ENCODE assay signal across 26 mouse cellular contexts in genomic region chr4:36696810-36697209, GRCm38 (mm10).
DNase-seq lines count a peak whose midpoint lies in the region; ATAC-seq and TF ChIP-seq lines count a peak whose summit lies in the region.
"Had no signal": no experiment of that assay in that cellular context is flagged by ENCODE, and none has a peak within 500 bp of the region (broad histone marks: within the 10 kb centered on the region; RNA-seq: fewer than 3 reads in every experiment).

No protein-coding gene starts in this region.

- TF ChIP-seq CTCF in stomach, postnatal 0 days (IDR thresholded peaks at IDR 0.05; ENCODE audit: low read depth) = no peak
- TF ChIP-seq CTCF in liver, embryonic 14.5 days (IDR thresholded peaks at IDR 0.05; ENCODE audit: low read depth) = no peak

- no peaks in the 10 kb centered on the region for H3K9me3 ChIP-seq in forebrain, embryonic 15.5 days
- H3K9me3 ChIP-seq in forebrain, embryonic 11.5 days (ENCODE audit: control insufficient read depth, low read length) = no peaks in the 10 kb centered on the region
- H3K9me3 ChIP-seq in stomach, embryonic 14.5 days (ENCODE audit: control insufficient read depth, low read depth, low read length) = no peaks in the 10 kb centered on the region
- no peaks in the 10 kb centered on the region for H3K9me3 ChIP-seq in stomach, postnatal 0 days (ENCODE audit: control insufficient read depth, low read length)
- no peaks in the 10 kb centered on the region for H3K9me3 ChIP-seq in liver, embryonic 14.5 days (ENCODE audit: control insufficient read depth, low read length)
- H3K9me3 ChIP-seq in stomach, embryonic 15.5 days = no peaks in the 10 kb centered on the region
- H3K9me3 ChIP-seq in heart, embryonic 12.5 days (replicated peaks) = no peaks in the 10 kb centered on the region
- H3K9me3 ChIP-seq: embryonic facial prominence, embryonic 13.5 days; G1E; hindbrain, embryonic 10.5 days; kidney, embryonic 15.5 days; limb, embryonic 12.5 days; lung, embryonic 15.5 days; midbrain, embryonic 13.5 days; neural tube, embryonic 13.5 days had no signal

- H3K9ac ChIP-seq in forebrain, embryonic 15.5 days (replicated peaks) = no peak overlapping the region
- no peak overlapping the region for H3K9ac ChIP-seq in forebrain, embryonic 11.5 days (ENCODE audit: low read length)
- no peak overlapping the region for H3K9ac ChIP-seq in stomach, embryonic 14.5 days (replicated peaks; ENCODE audit: low read depth, low read length)
- no peak overlapping the region for H3K9ac ChIP-seq in stomach, postnatal 0 days (ENCODE audit: low read length)
- H3K9ac ChIP-seq in liver, embryonic 14.5 days (replicated peaks) = no peak overlapping the region
- no peak overlapping the region for H3K9ac ChIP-seq in stomach, embryonic 15.5 days
- no peak overlapping the region for H3K9ac ChIP-seq in heart, embryonic 12.5 days
- H3K9ac ChIP-seq: embryonic facial prominence, embryonic 13.5 days; kidney, embryonic 15.5 days; limb, embryonic 12.5 days; lung, embryonic 15.5 days; midbrain, embryonic 13.5 days; neural tube, embryonic 13.5 days had no signal

- DNase-seq in forebrain, embryonic 11.5 days (ENCODE audit: low spot score) = no peak
- no peak for DNase-seq in stomach, postnatal 0 days (ENCODE audit: low spot score)
- peak; percentile 12 to 18 (median 17) for DNase-seq in liver, embryonic 14.5 days (ENCODE audit: low read depth in 3 of 3, low spot score in 3 of 3)
- DNase-seq in heart, postnatal 14 days = no peak
- DNase-seq: adrenal gland, postnatal 14 days; cerebellum, postnatal 10 days; gastrocnemius, postnatal 25 days; heart, adult 2 months; kidney, postnatal 4 days; right cerebral cortex, adult 18-20 months; spleen, adult 18-20 months had no signal

- no peak for TF ChIP-seq EP300 in stomach, postnatal 0 days (optimal IDR thresholded peaks at IDR 0.05)
- TF ChIP-seq EP300 in liver, embryonic 14.5 days (IDR thresholded peaks at IDR 0.05; ENCODE audit: low read depth) = peak; percentile 71

- ATAC-seq in forebrain, embryonic 15.5 days (replicated peaks) = peak; percentile 82
- ATAC-seq in forebrain, embryonic 11.5 days (replicated peaks; ENCODE audit: low FRiP score) = no peak
- peak; percentile 37; the same call in 1 of the 2 replicates for ATAC-seq in stomach, embryonic 14.5 days (ENCODE audit: insufficient number of reproducible peaks, insufficient read depth, low FRiP score, low read depth)
- no peak for ATAC-seq in stomach, postnatal 0 days (ENCODE audit: low FRiP score, low TSS enrichment)
- ATAC-seq in liver, embryonic 14.5 days (ENCODE audit: insufficient read depth) = peak; percentile 85
- ATAC-seq in stomach, embryonic 15.5 days (ENCODE audit: insufficient read depth, low FRiP score, low read depth) = peak; percentile 35; the same call in 1 of the 2 replicates
- no peak for ATAC-seq in heart, embryonic 12.5 days (ENCODE audit: insufficient number of reproducible peaks, low FRiP score)
- ATAC-seq: hindbrain, postnatal 0 days; intestine, postnatal 0 days; midbrain, embryonic 13.5 days had no signal

- H3K4me2 ChIP-seq in forebrain, embryonic 15.5 days (replicated peaks) = no peak overlapping the region
- H3K4me2 ChIP-seq in forebrain, embryonic 11.5 days (ENCODE audit: low read depth, low read length, severe bottlenecking) = no peak overlapping the region
- H3K4me2 ChIP-seq in stomach, embryonic 14.5 days (replicated peaks; ENCODE audit: low read depth, low read length) = no peak overlapping the region
- no peak overlapping the region for H3K4me2 ChIP-seq in stomach, postnatal 0 days (replicated peaks; ENCODE audit: low read depth)
- no peak overlapping the region for H3K4me2 ChIP-seq in liver, embryonic 14.5 days (ENCODE audit: low read depth)
- no peak overlapping the region for H3K4me2 ChIP-seq in stomach, embryonic 15.5 days
- no peak overlapping the region for H3K4me2 ChIP-seq in heart, embryonic 12.5 days
- H3K4me2 ChIP-seq: embryonic facial prominence, embryonic 13.5 days; kidney, embryonic 15.5 days; limb, embryonic 12.5 days; lung, embryonic 15.5 days; midbrain, embryonic 13.5 days; neural tube, embryonic 13.5 days had no signal

- no peaks in the 10 kb centered on the region for H3K36me3 ChIP-seq in forebrain, embryonic 15.5 days
- no peaks in the 10 kb centered on the region for H3K36me3 ChIP-seq in forebrain, embryonic 11.5 days (ENCODE audit: control insufficient read depth, insufficient read depth, low read length)
- H3K36me3 ChIP-seq in stomach, embryonic 14.5 days (ENCODE audit: control insufficient read depth, insufficient read depth, low read length) = no peaks in the 10 kb centered on the region
- H3K36me3 ChIP-seq in stomach, postnatal 0 days (ENCODE audit: control insufficient read depth, insufficient read depth, low read length) = no peaks in the 10 kb centered on the region
- H3K36me3 ChIP-seq in liver, embryonic 14.5 days (replicated peaks; ENCODE audit: control insufficient read depth, insufficient read depth, low read depth) = no peaks in the 10 kb centered on the region
- no peaks in the 10 kb centered on the region for H3K36me3 ChIP-seq in stomach, embryonic 15.5 days
- no peaks in the 10 kb centered on the region for H3K36me3 ChIP-seq in heart, embryonic 12.5 days
- H3K36me3 ChIP-seq: embryonic facial prominence, embryonic 13.5 days; G1E; hindbrain, embryonic 10.5 days; kidney, embryonic 15.5 days; limb, embryonic 12.5 days; lung, embryonic 15.5 days; midbrain, embryonic 13.5 days; neural tube, embryonic 13.5 days had no signal

- peak overlapping the region; percentile 15; the same call in 1 of the 2 replicates for H3K27ac ChIP-seq in forebrain, embryonic 15.5 days (replicated peaks)
- no peak overlapping the region for H3K27ac ChIP-seq in forebrain, embryonic 11.5 days (ENCODE audit: low read depth, low read length)
- no peak overlapping the region for H3K27ac ChIP-seq in stomach, embryonic 14.5 days (ENCODE audit: low read length)
- no peak overlapping the region for H3K27ac ChIP-seq in stomach, postnatal 0 days (replicated peaks)
- H3K27ac ChIP-seq in liver, embryonic 14.5 days = no peak overlapping the region
- H3K27ac ChIP-seq in stomach, embryonic 15.5 days = no peak overlapping the region
- H3K27ac ChIP-seq in heart, embryonic 12.5 days (ENCODE audit: poor library complexity, severe bottlenecking) = no peak overlapping the region
- H3K27ac ChIP-seq: embryonic facial prominence, embryonic 13.5 days; heart, adult 2 months; hindbrain, embryonic 10.5 days; hindbrain, postnatal 0 days; kidney, embryonic 15.5 days; limb, embryonic 12.5 days; lung, embryonic 15.5 days; macrophage; midbrain, embryonic 13.5 days; neural tube, embryonic 13.5 days had no signal

- intact Hi-C loops in heart, postnatal 14 days (cut with DNase I) = no loop called here

- no peaks in the 10 kb centered on the region for H3K27me3 ChIP-seq in forebrain, embryonic 15.5 days
- H3K27me3 ChIP-seq in forebrain, embryonic 11.5 days (ENCODE audit: control insufficient read depth, insufficient read depth, low read length) = no peaks in the 10 kb centered on the region
- H3K27me3 ChIP-seq in stomach, embryonic 14.5 days (ENCODE audit: control insufficient read depth, insufficient read depth, low read length) = no peaks in the 10 kb centered on the region
- no peaks in the 10 kb centered on the region for H3K27me3 ChIP-seq in stomach, postnatal 0 days (ENCODE audit: control insufficient read depth, insufficient read depth, low read length)
- no peaks in the 10 kb centered on the region for H3K27me3 ChIP-seq in liver, embryonic 14.5 days (ENCODE audit: control insufficient read depth, insufficient read depth, low read length)
- no peaks in the 10 kb centered on the region for H3K27me3 ChIP-seq in stomach, embryonic 15.5 days (replicated peaks)
- no peaks in the 10 kb centered on the region for H3K27me3 ChIP-seq in heart, embryonic 12.5 days (replicated peaks)
- H3K27me3 ChIP-seq: embryonic facial prominence, embryonic 13.5 days; kidney, embryonic 15.5 days; limb, embryonic 12.5 days; lung, embryonic 15.5 days; midbrain, embryonic 13.5 days; neural tube, embryonic 13.5 days had no signal

- 47% methylated on average over 2 of the region's 2 CpGs for WGBS in forebrain, embryonic 15.5 days
- WGBS in forebrain, embryonic 11.5 days = 94% methylated on average over 2 of the region's 2 CpGs
- WGBS in stomach, embryonic 14.5 days = 33% methylated on average over 2 of the region's 2 CpGs
- WGBS in stomach, postnatal 0 days = 26% methylated on average over 2 of the region's 2 CpGs
- 31% methylated on average over 2 of the region's 2 CpGs for WGBS in liver, embryonic 14.5 days (ENCODE audit: insufficient replicate concordance)
- 44% methylated on average over 2 of the region's 2 CpGs for WGBS in stomach, embryonic 15.5 days
- WGBS in heart, embryonic 12.5 days = 79% methylated on average over 2 of the region's 2 CpGs

- H3K4me3 ChIP-seq in forebrain, embryonic 15.5 days = no peak overlapping the region
- H3K4me3 ChIP-seq in forebrain, embryonic 11.5 days (ENCODE audit: low read depth, low read length) = no peak overlapping the region
- H3K4me3 ChIP-seq in stomach, embryonic 14.5 days (ENCODE audit: low read depth, low read length) = no peak overlapping the region
- H3K4me3 ChIP-seq in stomach, postnatal 0 days (ENCODE audit: low read depth, low read length) = no peak overlapping the region
- no peak overlapping the region for H3K4me3 ChIP-seq in liver, embryonic 14.5 days (ENCODE audit: insufficient read depth in 1 of 2, low read depth in 2 of 2, low read length in 2 of 2)
- H3K4me3 ChIP-seq in stomach, embryonic 15.5 days (replicated peaks) = no peak overlapping the region
- no peak overlapping the region for H3K4me3 ChIP-seq in heart, embryonic 12.5 days
- H3K4me3 ChIP-seq: embryonic facial prominence, embryonic 13.5 days; heart, adult 2 months; hindbrain, embryonic 10.5 days; kidney, embryonic 15.5 days; limb, embryonic 12.5 days; lung, embryonic 15.5 days; midbrain, embryonic 13.5 days; neural tube, embryonic 13.5 days had no signal

- H3K4me1 ChIP-seq in forebrain, embryonic 15.5 days = 0 out of 2 replicates have a peak, but pooled peaks cover 2% of the 10 kb centered on the region
- no peaks in the 10 kb centered on the region for H3K4me1 ChIP-seq in forebrain, embryonic 11.5 days (replicated peaks; ENCODE audit: control insufficient read depth, insufficient read depth, low read length)
- H3K4me1 ChIP-seq in stomach, embryonic 14.5 days (ENCODE audit: control insufficient read depth, insufficient read depth, low read length) = no peaks in the 10 kb centered on the region
- no peaks in the 10 kb centered on the region for H3K4me1 ChIP-seq in stomach, postnatal 0 days (replicated peaks; ENCODE audit: control insufficient read depth, insufficient read depth)
- H3K4me1 ChIP-seq in liver, embryonic 14.5 days (replicated peaks; ENCODE audit: control insufficient read depth in 2 of 2, insufficient read depth in 2 of 2, low read length in 1 of 2) = peaks cover 0 to 5% of the 10 kb centered on the region in 2 experiments; a peak in 2 of 4 replicates
- H3K4me1 ChIP-seq in stomach, embryonic 15.5 days = no peaks in the 10 kb centered on the region
- no peaks in the 10 kb centered on the region for H3K4me1 ChIP-seq in heart, embryonic 12.5 days (replicated peaks)
- H3K4me1 ChIP-seq: embryonic facial prominence, embryonic 13.5 days; hindbrain, embryonic 10.5 days; kidney, embryonic 15.5 days; limb, embryonic 12.5 days; lung, embryonic 15.5 days; midbrain, embryonic 13.5 days; neural tube, embryonic 13.5 days had no signal

Comparison
In these comparisons a context has a peak if more than half of its experiments do, and no peak if none do; other contexts are left out.
1. ATAC-seq: peak in forebrain, embryonic 15.5 days (single experiment), stomach, embryonic 14.5 days (single experiment), liver, embryonic 14.5 days (single experiment) and stomach, embryonic 15.5 days (single experiment); none in forebrain, embryonic 11.5 days (single experiment), stomach, postnatal 0 days (single experiment) and heart, embryonic 12.5 days (single experiment).
2. DNase-seq: peak in liver, embryonic 14.5 days (3 of 3); none in forebrain, embryonic 11.5 days (single experiment), stomach, postnatal 0 days (single experiment) and heart, postnatal 14 days (0 of 2).